Mouse (Mus musculus): ENCODE results near the gene Zfp385c. TPM values are rescaled to one million over a fixed set of nuclear protein-coding genes. Genes with fewer than 3 reads are reported as not detected.

Zfp385c gene
- polyA plus RNA-seq, 1 experiment from 2014 or later, result 0.23 TPM

GRCm38 (mm10) chr11:100702081-100702851, 10.0 kb upstream of the Zfp385c start:
- peaks cover 25% of the 10 kb centered on the region for H3K36me3 ChIP-seq
- no peaks in the 10 kb centered on the region for H3K9me3 ChIP-seq
- peak; percentile 39 for ATAC-seq (replicated peaks)
- peaks cover 9% of the 10 kb centered on the region; the same call in 1 of the 2 replicates for H3K4me1 ChIP-seq
- H3K27me3 ChIP-seq, result no peaks in the 10 kb centered on the region
- no peak overlapping the region for H3K27ac ChIP-seq (replicated peaks)
- H3K4me2 ChIP-seq (replicated peaks), result no peak overlapping the region
- no peak overlapping the region for H3K9ac ChIP-seq (replicated peaks)
- no peak overlapping the region for H3K4me3 ChIP-seq
- WGBS, result 36% methylated on average over 19 of the region's 19 CpGs

DNA sequence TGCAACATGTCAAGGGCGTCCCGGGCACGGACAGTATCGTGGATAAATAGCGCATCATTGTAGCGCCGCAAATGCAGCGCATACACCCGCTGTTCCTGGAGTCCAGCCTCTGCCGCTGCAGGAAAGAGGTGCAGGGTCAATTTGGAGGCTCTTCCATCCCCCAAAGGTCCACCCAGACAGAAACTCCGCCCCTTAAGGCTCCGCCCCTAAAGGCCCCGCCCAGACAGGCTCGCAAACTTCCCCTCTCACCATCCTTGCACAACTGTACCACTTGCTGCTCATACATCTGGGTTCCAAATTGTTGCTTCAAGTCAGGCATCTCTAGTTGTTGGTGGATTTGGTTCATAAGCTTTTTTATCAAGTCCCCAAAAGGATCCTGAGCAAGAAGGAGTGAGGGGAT, 9.0 kb upstream of the Zfp385c start:
- no peaks in the 10 kb centered on the region for H3K9me3 ChIP-seq
- peak overlapping the region; percentile 33 for H3K4me2 ChIP-seq (replicated peaks)
- no peak overlapping the region for H3K27ac ChIP-seq (replicated peaks)
- no peak for ATAC-seq (replicated peaks)
- no peaks in the 10 kb centered on the region for H3K27me3 ChIP-seq
- peaks cover 9% of the 10 kb centered on the region; the same call in 1 of the 2 replicates for H3K4me1 ChIP-seq
- H3K36me3 ChIP-seq, result peaks cover 16% of the 10 kb centered on the region
- H3K4me3 ChIP-seq, result 0 out of 2 replicates have a peak overlapping the region, but pooled peaks have one; percentile 8
- peak overlapping the region; percentile 19; the same call in 1 of the 2 replicates for H3K9ac ChIP-seq (replicated peaks)
- 4% methylated on average over 14 of the region's 14 CpGs for WGBS

- WGBS, result 83% methylated on average over 3 of the region's 3 CpGs
- no peak overlapping the region for H3K27ac ChIP-seq (replicated peaks)
- no peak overlapping the region for H3K4me2 ChIP-seq (replicated peaks)
- ATAC-seq (replicated peaks), result no peak
- no peak overlapping the region for H3K4me3 ChIP-seq
- H3K9me3 ChIP-seq, result no peaks in the 10 kb centered on the region
- H3K27me3 ChIP-seq, result no peaks in the 10 kb centered on the region
- no peak overlapping the region for H3K9ac ChIP-seq (replicated peaks)
- H3K36me3 ChIP-seq, result peaks cover 10% of the 10 kb centered on the region
- peaks cover 9% of the 10 kb centered on the region; the same call in 1 of the 2 replicates for H3K4me1 ChIP-seq
Observed at GRCm38 (mm10) chr11:100700710-100701109, 8.5 kb upstream of the Zfp385c start.

GRCm38 (mm10) chr11:100697921-100698320, 5.7 kb upstream of the Zfp385c start:
- WGBS, result 80% methylated on average over 7 of the region's 7 CpGs
- no peaks in the 10 kb centered on the region for H3K36me3 ChIP-seq
- no peaks in the 10 kb centered on the region for H3K27me3 ChIP-seq
- peaks cover 8% of the 10 kb centered on the region; the same call in 1 of the 2 replicates for H3K4me1 ChIP-seq
- H3K9ac ChIP-seq (replicated peaks), result no peak overlapping the region
- ATAC-seq (replicated peaks), result no peak
- H3K4me3 ChIP-seq, result no peak overlapping the region
- no peak overlapping the region for H3K4me2 ChIP-seq (replicated peaks)
- no peak overlapping the region for H3K27ac ChIP-seq (replicated peaks)
- H3K9me3 ChIP-seq, result no peaks in the 10 kb centered on the region

GRCm38 (mm10) chr11:100694926-100695325, 2.7 kb upstream of the Zfp385c start:
- WGBS, result 38% methylated on average over 5 of the region's 5 CpGs
- Histone ChIP-seq H3K4me3 (no peak overlapping the region), H3K4me2 (replicated peaks) (no peak overlapping the region), H3K9me3 (no peaks in the 10 kb centered on the region), H3K4me1 (peaks cover 8% of the 10 kb centered on the region), H3K27me3 (peaks cover 11% of the 10 kb centered on the region; the same call in 1 of the 2 replicates), H3K36me3 (no peaks in the 10 kb centered on the region), H3K27ac (replicated peaks) (no peak overlapping the region), H3K9ac (replicated peaks) (no peak overlapping the region)
- no peak for ATAC-seq (replicated peaks)

DNA sequence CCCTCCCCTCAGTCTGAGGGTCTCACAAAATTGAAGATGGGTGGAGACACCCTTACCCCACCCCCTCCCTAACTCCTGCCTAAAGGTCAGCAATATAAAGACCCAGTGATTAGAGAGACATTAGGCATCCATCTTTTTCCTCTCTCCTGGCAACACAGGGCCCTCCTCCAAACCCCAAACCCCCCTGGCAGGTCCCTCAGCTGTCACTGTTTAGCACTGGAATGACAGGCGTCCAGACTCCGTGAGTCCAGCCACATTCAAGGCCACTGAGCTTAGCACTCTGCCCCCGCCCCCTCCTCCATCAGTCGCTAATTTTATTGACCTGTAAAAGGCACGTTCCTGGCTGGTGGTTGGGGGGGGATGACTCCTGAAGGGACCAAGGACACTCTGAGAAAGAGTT, 899 bp upstream of the Zfp385c start:
- Histone ChIP-seq H3K9ac (replicated peaks) (no peak overlapping the region), H3K4me3 (no peak overlapping the region), H3K36me3 (no peaks in the 10 kb centered on the region), H3K9me3 (no peaks in the 10 kb centered on the region), H3K27ac (replicated peaks) (no peak overlapping the region), H3K4me2 (replicated peaks) (no peak overlapping the region), H3K4me1 (peaks cover 8% of the 10 kb centered on the region), H3K27me3 (peaks cover 11% of the 10 kb centered on the region; the same call in 1 of the 2 replicates)
- WGBS, result 32% methylated on average over 5 of the region's 5 CpGs
- ATAC-seq (replicated peaks), result no peak

DNA sequence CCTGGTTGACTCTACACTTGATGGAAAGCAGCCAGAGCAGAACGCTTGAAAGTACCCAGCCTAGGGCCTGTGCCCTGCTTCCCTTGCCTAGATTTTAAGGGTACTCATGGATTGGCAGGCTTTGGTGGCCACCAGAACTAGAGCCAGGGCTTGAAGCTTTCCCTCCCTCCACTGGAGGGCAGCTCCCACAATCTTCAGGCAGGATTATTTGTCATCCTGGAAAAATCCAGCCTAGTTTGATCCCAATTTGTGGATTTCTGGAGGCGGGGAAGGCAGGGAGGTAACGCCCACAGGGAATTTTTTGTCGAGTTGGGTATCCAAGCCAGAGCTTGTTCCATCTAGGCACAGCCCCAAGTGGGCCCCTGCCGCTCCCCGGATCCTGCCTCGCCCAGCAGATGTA, 1.9 kb downstream of the Zfp385c start:
- no peaks in the 10 kb centered on the region for H3K9me3 ChIP-seq
- WGBS, result 72% methylated on average over 7 of the region's 7 CpGs
- H3K9ac ChIP-seq (replicated peaks), result no peak overlapping the region
- H3K4me1 ChIP-seq, result peaks cover 8% of the 10 kb centered on the region
- peaks cover 11% of the 10 kb centered on the region; the same call in 1 of the 2 replicates for H3K27me3 ChIP-seq
- no peaks in the 10 kb centered on the region for H3K36me3 ChIP-seq
- H3K27ac ChIP-seq (replicated peaks), result no peak overlapping the region
- no peak overlapping the region for H3K4me3 ChIP-seq
- ATAC-seq (replicated peaks), result no peak
- H3K4me2 ChIP-seq (replicated peaks), result no peak overlapping the region

GRCm38 (mm10) chr11:100688443-100688842, 3.8 kb downstream of the Zfp385c start:
- no peak overlapping the region for H3K9ac ChIP-seq (replicated peaks)
- no peak overlapping the region for H3K27ac ChIP-seq (replicated peaks)
- WGBS, result 79% methylated on average over 4 of the region's 4 CpGs
- H3K4me3 ChIP-seq, result no peak overlapping the region
- H3K36me3 ChIP-seq, result no peaks in the 10 kb centered on the region
- no peak overlapping the region for H3K4me2 ChIP-seq (replicated peaks)
- ATAC-seq (replicated peaks), result no peak
- H3K9me3 ChIP-seq, result no peaks in the 10 kb centered on the region
- H3K4me1 ChIP-seq, result peaks cover 8% of the 10 kb centered on the region
- peaks cover 11% of the 10 kb centered on the region; the same call in 1 of the 2 replicates for H3K27me3 ChIP-seq

- 89% methylated on average over 7 of the region's 7 CpGs for WGBS
- Histone ChIP-seq H3K27me3 (peaks cover 8% of the 10 kb centered on the region; the same call in 1 of the 2 replicates), H3K36me3 (no peaks in the 10 kb centered on the region), H3K4me3 (no peak overlapping the region), H3K4me1 (peaks cover 3% of the 10 kb centered on the region), H3K27ac (replicated peaks) (no peak overlapping the region), H3K9me3 (no peaks in the 10 kb centered on the region), H3K4me2 (replicated peaks) (no peak overlapping the region), H3K9ac (replicated peaks) (no peak overlapping the region)
- ATAC-seq (replicated peaks), result no peak
Observed at GRCm38 (mm10) chr11:100687265-100687664, 5.0 kb downstream of the Zfp385c start.

- WGBS, result 75% methylated on average over 2 of the region's 3 CpGs
- Histone ChIP-seq H3K27ac (replicated peaks) (no peak overlapping the region), H3K9ac (replicated peaks) (no peak overlapping the region), H3K4me1 (no peaks in the 10 kb centered on the region), H3K36me3 (no peaks in the 10 kb centered on the region), H3K27me3 (no peaks in the 10 kb centered on the region), H3K9me3 (no peaks in the 10 kb centered on the region), H3K4me3 (no peak overlapping the region), H3K4me2 (replicated peaks) (no peak overlapping the region)
- no peak for ATAC-seq (replicated peaks)
Observed at GRCm38 (mm10) chr11:100685371-100685770, 6.9 kb downstream of the Zfp385c start.

DNA sequence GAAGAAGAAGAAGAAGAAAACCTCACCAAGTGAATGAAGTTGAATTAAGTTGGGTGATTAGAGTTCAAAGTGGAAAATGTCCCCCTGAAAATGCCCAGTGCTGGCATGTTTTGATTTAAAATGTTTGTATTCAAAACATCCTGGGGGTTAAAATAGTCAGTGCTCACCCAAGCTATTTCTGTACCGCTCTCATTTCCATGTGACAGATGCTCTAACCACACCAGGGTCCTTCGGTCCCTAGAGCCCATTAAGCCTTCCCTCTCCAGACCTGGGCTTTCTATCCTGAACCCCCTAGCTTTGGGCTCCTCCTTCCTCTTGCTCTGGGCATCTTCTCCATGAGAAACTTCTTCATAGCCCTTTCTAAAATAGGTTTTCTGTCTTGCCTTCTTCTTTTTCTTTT, 8.2 kb downstream of the Zfp385c start:
- no peak overlapping the region for H3K4me2 ChIP-seq (replicated peaks)
- no peaks in the 10 kb centered on the region for H3K4me1 ChIP-seq
- no peaks in the 10 kb centered on the region for H3K9me3 ChIP-seq
- no peaks in the 10 kb centered on the region for H3K36me3 ChIP-seq
- no peak overlapping the region for H3K4me3 ChIP-seq
- H3K27me3 ChIP-seq, result no peaks in the 10 kb centered on the region
- H3K9ac ChIP-seq (replicated peaks), result no peak overlapping the region
- no peak overlapping the region for H3K27ac ChIP-seq (replicated peaks)
- no peak for ATAC-seq (replicated peaks)
- 84% methylated on average over 2 of the region's 2 CpGs for WGBS

- Histone ChIP-seq H3K9me3 (no peaks in the 10 kb centered on the region), H3K4me2 (replicated peaks) (no peak overlapping the region), H3K4me3 (no peak overlapping the region), H3K27ac (replicated peaks) (no peak overlapping the region), H3K27me3 (no peaks in the 10 kb centered on the region), H3K9ac (replicated peaks) (no peak overlapping the region), H3K36me3 (no peaks in the 10 kb centered on the region), H3K4me1 (no peaks in the 10 kb centered on the region)
- ATAC-seq (replicated peaks), result no peak
- WGBS, result 64% methylated on average over 5 of the region's 5 CpGs
Observed at GRCm38 (mm10) chr11:100682526-100682925, 9.7 kb downstream of the Zfp385c start.

All from forebrain, embryonic 15.5 days (tissue).